Mouse (Mus musculus): ENCODE results near the gene Vax1. TPM values are rescaled to one million over a fixed set of nuclear protein-coding genes. Genes with fewer than 3 reads are reported as not detected.

The Vax1 gene
- total and polyA plus RNA-seq, 2 experiments = not detected

GRCm38 (mm10) chr19:59167871-59168270, 2.0 kb downstream of the Vax1 start:
- DNase-seq (ENCODE audit: extremely low read depth, low read depth, low spot score) = no peak
- Histone ChIP-seq H3K36me3 (ENCODE audit: control insufficient read depth, insufficient read depth, low read length) (no peaks in the 10 kb centered on the region), H3K27ac (replicated peaks; ENCODE audit: insufficient read depth, low read depth, low read length) (no peak overlapping the region), H3K79me2 (ENCODE audit: control insufficient read depth, insufficient read depth, low read length) (no peaks in the 10 kb centered on the region), H3K4me3 (ENCODE audit: insufficient read depth, low read depth, low read length) (no peak overlapping the region), H3K27me3 (ENCODE audit: control insufficient read depth, insufficient read depth, low read length) (peaks cover 31% of the 10 kb centered on the region), H3K4me1 (ENCODE audit: control insufficient read depth, insufficient read depth, low read length) (no peaks in the 10 kb centered on the region), H3K9ac (ENCODE audit: low read depth, low read length) (no peak overlapping the region)
- WGBS = 38% methylated on average over 5 of the region's 5 CpGs
- TF ChIP-seq POLR2A (IDR thresholded peaks at IDR 0.05; ENCODE audit: extremely low read depth, insufficient read depth, low read length) (no peak), CTCF (IDR thresholded peaks at IDR 0.05; ENCODE audit: low read depth, low read length) (no peak)

DNA sequence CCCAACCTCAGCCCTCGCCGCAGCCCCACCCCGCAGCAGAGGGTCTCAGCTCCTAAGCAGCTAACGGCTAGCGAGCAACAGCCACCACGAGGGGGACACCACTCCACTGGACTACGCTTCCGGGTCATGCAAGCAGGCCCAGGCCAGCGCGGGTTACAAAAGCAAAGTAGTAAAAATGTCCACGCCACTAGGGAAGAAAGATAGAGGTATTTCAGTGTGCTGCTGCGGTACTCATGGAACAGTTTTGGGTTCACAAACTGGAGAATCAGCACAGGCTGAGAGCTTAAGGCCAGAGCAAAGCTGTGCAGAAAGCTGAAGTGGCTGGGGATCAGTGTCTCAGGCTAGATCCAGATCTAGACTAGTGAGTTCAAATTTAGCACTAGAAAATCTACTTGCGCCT, 3.0 kb downstream of the Vax1 start:
- Histone ChIP-seq H3K36me3 (ENCODE audit: control insufficient read depth, insufficient read depth, low read length) (no peaks in the 10 kb centered on the region), H3K79me2 (ENCODE audit: control insufficient read depth, insufficient read depth, low read length) (no peaks in the 10 kb centered on the region), H3K4me1 (ENCODE audit: control insufficient read depth, insufficient read depth, low read length) (no peaks in the 10 kb centered on the region), H3K27me3 (ENCODE audit: control insufficient read depth, insufficient read depth, low read length) (peaks cover 30% of the 10 kb centered on the region), H3K27ac (replicated peaks; ENCODE audit: insufficient read depth, low read depth, low read length) (no peak overlapping the region), H3K9ac (ENCODE audit: low read depth, low read length) (no peak overlapping the region), H3K4me3 (ENCODE audit: insufficient read depth, low read depth, low read length) (no peak overlapping the region)
- TF ChIP-seq POLR2A (IDR thresholded peaks at IDR 0.05; ENCODE audit: extremely low read depth, insufficient read depth, low read length) (no peak), CTCF (IDR thresholded peaks at IDR 0.05; ENCODE audit: low read depth, low read length) (no peak)
- whole genome bisulfite sequencing = 15% methylated on average over 13 of the region's 13 CpGs
- no peak for DNase-seq (ENCODE audit: extremely low read depth, low read depth, low spot score)

DNA sequence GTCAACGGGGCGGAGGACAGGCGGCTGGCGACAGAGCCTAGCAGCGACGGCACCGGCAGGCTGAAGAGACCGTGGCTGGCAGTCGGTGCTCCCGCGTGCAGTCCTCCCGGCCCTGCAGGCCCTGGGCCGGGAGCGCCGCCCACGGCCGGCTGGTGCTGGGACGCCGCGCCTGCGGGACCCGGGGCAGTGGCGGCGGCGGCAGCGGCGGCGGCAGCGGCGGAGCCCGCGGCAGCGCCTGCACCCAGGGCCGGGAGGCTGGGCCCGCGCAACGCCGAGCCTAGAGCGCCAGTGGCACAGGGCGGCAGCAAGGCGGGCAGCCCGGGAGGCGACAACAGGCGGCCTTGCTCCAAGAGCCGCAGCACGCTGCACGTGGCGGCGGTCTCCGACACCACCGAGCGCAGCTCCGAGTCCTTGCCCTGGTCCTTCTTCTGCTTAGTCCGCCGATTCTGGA, 3.5 kb downstream of the Vax1 start:
- no peaks in the 10 kb centered on the region for H3K36me3 ChIP-seq (ENCODE audit: control insufficient read depth, insufficient read depth, low read length)
- 2% methylated on average over 54 of the region's 55 CpGs for WGBS
- no peaks in the 10 kb centered on the region for H3K79me2 ChIP-seq (ENCODE audit: control insufficient read depth, insufficient read depth, low read length)
- H3K4me1 ChIP-seq (ENCODE audit: control insufficient read depth, insufficient read depth, low read length) = no peaks in the 10 kb centered on the region
- TF ChIP-seq CTCF (IDR thresholded peaks at IDR 0.05; ENCODE audit: low read depth, low read length) (no peak), POLR2A (IDR thresholded peaks at IDR 0.05; ENCODE audit: extremely low read depth, insufficient read depth, low read length) (no peak)
- peaks cover 28% of the 10 kb centered on the region for H3K27me3 ChIP-seq (ENCODE audit: control insufficient read depth, insufficient read depth, low read length)
- H3K27ac ChIP-seq (replicated peaks; ENCODE audit: insufficient read depth, low read depth, low read length) = no peak overlapping the region
- no peak overlapping the region for H3K9ac ChIP-seq (ENCODE audit: low read depth, low read length)
- peak overlapping the region; percentile 29; the same call in 1 of the 2 replicates for H3K4me3 ChIP-seq (ENCODE audit: insufficient read depth, low read depth, low read length)
- no peak for DNase-seq (ENCODE audit: extremely low read depth, low read depth, low spot score)

GRCm38 (mm10) chr19:59165577-59165976, 4.3 kb downstream of the Vax1 start:
- H3K4me3 ChIP-seq (ENCODE audit: insufficient read depth, low read depth, low read length) = no peak overlapping the region

DNA sequence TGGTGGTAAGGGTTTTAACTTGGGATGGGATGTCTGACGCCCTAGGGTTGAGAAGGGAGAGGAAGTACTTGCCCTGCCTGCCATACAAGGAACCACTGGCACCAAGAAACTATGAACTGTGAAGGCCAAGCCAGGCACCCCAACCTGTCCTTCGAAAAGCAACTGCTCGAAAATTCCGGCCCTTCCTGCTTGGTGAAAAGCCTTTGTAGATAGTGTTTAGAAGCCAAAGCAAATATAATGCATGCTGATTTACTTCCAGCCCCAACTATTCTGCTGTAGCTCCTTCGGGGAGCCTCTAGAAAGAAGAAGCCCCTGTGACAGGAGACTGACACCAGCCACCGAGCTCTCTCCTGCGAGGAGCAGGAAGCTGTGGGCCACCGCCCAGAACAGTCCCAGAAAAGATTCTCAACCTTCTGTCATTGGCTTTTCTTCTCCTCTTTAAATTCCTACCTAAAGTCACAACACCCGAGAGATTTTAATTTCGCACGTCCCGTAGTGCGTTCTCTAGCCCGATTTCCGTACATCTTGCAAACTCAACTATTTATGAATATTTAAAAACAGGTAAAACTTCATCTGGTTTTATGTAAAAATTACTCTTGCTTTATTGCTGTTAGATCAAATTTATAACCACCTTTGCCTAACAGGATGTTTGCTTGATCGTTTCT, 4.8 kb downstream of the Vax1 start:
- DNase-seq (ENCODE audit: extremely low read depth, low read depth, low spot score) = no peak
- no peaks in the 10 kb centered on the region for H3K4me1 ChIP-seq (ENCODE audit: control insufficient read depth, insufficient read depth, low read length)
- H3K79me2 ChIP-seq (ENCODE audit: control insufficient read depth, insufficient read depth, low read length) = no peaks in the 10 kb centered on the region
- H3K9ac ChIP-seq (ENCODE audit: low read depth, low read length) = no peak overlapping the region
- no peak for TF ChIP-seq POLR2A (IDR thresholded peaks at IDR 0.05; ENCODE audit: extremely low read depth, insufficient read depth, low read length)
- no peak for TF ChIP-seq CTCF (IDR thresholded peaks at IDR 0.05; ENCODE audit: low read depth, low read length)
- no peak overlapping the region for H3K27ac ChIP-seq (replicated peaks; ENCODE audit: insufficient read depth, low read depth, low read length)
- H3K27me3 ChIP-seq (ENCODE audit: control insufficient read depth, insufficient read depth, low read length) = peaks cover 25% of the 10 kb centered on the region
- no peak overlapping the region for H3K4me3 ChIP-seq (ENCODE audit: insufficient read depth, low read depth, low read length)
- 12% methylated on average over 16 of the region's 16 CpGs for WGBS
- H3K36me3 ChIP-seq (ENCODE audit: control insufficient read depth, insufficient read depth, low read length) = no peaks in the 10 kb centered on the region

More at GRCm38 (mm10) chr19:59165577-59165976, 4.3 kb downstream of the Vax1 start:
- Histone ChIP-seq H3K27ac (replicated peaks; ENCODE audit: insufficient read depth, low read depth, low read length) (no peak overlapping the region), H3K36me3 (ENCODE audit: control insufficient read depth, insufficient read depth, low read length) (no peaks in the 10 kb centered on the region), H3K4me1 (ENCODE audit: control insufficient read depth, insufficient read depth, low read length) (no peaks in the 10 kb centered on the region), H3K9ac (ENCODE audit: low read depth, low read length) (no peak overlapping the region), H3K79me2 (ENCODE audit: control insufficient read depth, insufficient read depth, low read length) (no peaks in the 10 kb centered on the region), H3K27me3 (ENCODE audit: control insufficient read depth, insufficient read depth, low read length) (peaks cover 28% of the 10 kb centered on the region)
- TF ChIP-seq CTCF (IDR thresholded peaks at IDR 0.05; ENCODE audit: low read depth, low read length) = no peak
- no peak for TF ChIP-seq POLR2A (IDR thresholded peaks at IDR 0.05; ENCODE audit: extremely low read depth, insufficient read depth, low read length)
- 8% methylated on average over 7 of the region's 7 CpGs for WGBS
- DNase-seq (ENCODE audit: extremely low read depth, low read depth, low spot score) = no peak

DNA sequence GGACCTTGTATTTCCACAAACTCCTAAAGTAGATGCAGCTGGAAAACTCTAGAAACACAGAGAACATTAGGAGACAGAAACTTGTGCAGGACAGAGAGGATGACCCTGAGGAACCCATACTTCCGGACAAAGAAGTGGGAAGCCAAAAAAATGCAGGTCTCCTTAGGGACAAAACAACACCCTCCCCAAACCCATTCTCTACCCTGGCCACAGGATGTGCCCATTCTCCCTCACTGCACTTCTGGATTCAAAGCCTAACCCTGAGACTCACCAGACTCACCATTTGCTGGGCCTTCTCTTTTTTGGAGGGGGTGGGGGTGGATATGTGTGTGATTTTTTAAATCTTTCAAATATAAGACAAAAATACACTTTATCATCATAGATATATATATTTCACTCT, 5.7 kb downstream of the Vax1 start:
- TF ChIP-seq CTCF (IDR thresholded peaks at IDR 0.05; ENCODE audit: low read depth, low read length) (no peak), POLR2A (IDR thresholded peaks at IDR 0.05; ENCODE audit: extremely low read depth, insufficient read depth, low read length) (no peak)
- Histone ChIP-seq H3K27me3 (ENCODE audit: control insufficient read depth, insufficient read depth, low read length) (peaks cover 21% of the 10 kb centered on the region), H3K79me2 (ENCODE audit: control insufficient read depth, insufficient read depth, low read length) (no peaks in the 10 kb centered on the region), H3K27ac (replicated peaks; ENCODE audit: insufficient read depth, low read depth, low read length) (no peak overlapping the region), H3K36me3 (ENCODE audit: control insufficient read depth, insufficient read depth, low read length) (no peaks in the 10 kb centered on the region), H3K4me1 (ENCODE audit: control insufficient read depth, insufficient read depth, low read length) (no peaks in the 10 kb centered on the region), H3K4me3 (ENCODE audit: insufficient read depth, low read depth, low read length) (no peak overlapping the region), H3K9ac (ENCODE audit: low read depth, low read length) (no peak overlapping the region)
- DNase-seq (ENCODE audit: extremely low read depth, low read depth, low spot score) = no peak
- 32% methylated on average over 1 of the region's 1 CpGs for WGBS

All from liver, adult 2 months (tissue).